Mouse (Mus musculus): ENCODE results near the gene Rpl21. TPM values are rescaled to one million over a fixed set of nuclear protein-coding genes. Genes with fewer than 3 reads are reported as not detected.

Rpl21 gene
- polyA plus RNA-seq, 1 experiment from 2014 or later = 401 TPM

- H3K4me2 ChIP-seq (replicated peaks) = no peak overlapping the region
- H3K27ac ChIP-seq (replicated peaks) = no peak overlapping the region
- no peaks in the 10 kb centered on the region for H3K36me3 ChIP-seq
- WGBS = 76% methylated on average over 8 of the region's 8 CpGs
- no peaks in the 10 kb centered on the region for H3K9me3 ChIP-seq
- 0 out of 2 replicates have a peak, but pooled peaks cover 3% of the 10 kb centered on the region for H3K4me1 ChIP-seq
- no peak overlapping the region for H3K9ac ChIP-seq (replicated peaks)
- no peak for ATAC-seq (ENCODE audit: low FRiP score, low read depth)
- no peak overlapping the region for H3K4me3 ChIP-seq
- no peaks in the 10 kb centered on the region for H3K27me3 ChIP-seq
These were observed 24.9 kb downstream of the Rpl21 start for GRCm38 (mm10) chr5:146857620-146858019.

GRCm38 (mm10) chr5:146858772-146859171, 26.1 kb downstream of the Rpl21 start:
- Histone ChIP-seq H3K9me3 (no peaks in the 10 kb centered on the region), H3K4me2 (replicated peaks) (no peak overlapping the region), H3K4me1 (0 out of 2 replicates have a peak, but pooled peaks cover 3% of the 10 kb centered on the region), H3K4me3 (no peak overlapping the region), H3K36me3 (no peaks in the 10 kb centered on the region), H3K9ac (replicated peaks) (no peak overlapping the region), H3K27me3 (no peaks in the 10 kb centered on the region), H3K27ac (replicated peaks) (no peak overlapping the region)
- WGBS = 92% methylated on average over 9 of the region's 9 CpGs
- no peak for ATAC-seq (ENCODE audit: low FRiP score, low read depth)

- H3K27ac ChIP-seq (replicated peaks) = no peak overlapping the region
- 79% methylated on average over 8 of the region's 8 CpGs for WGBS
- 0 out of 2 replicates have a peak, but pooled peaks cover 3% of the 10 kb centered on the region for H3K4me1 ChIP-seq
- H3K27me3 ChIP-seq = no peaks in the 10 kb centered on the region
- no peaks in the 10 kb centered on the region for H3K36me3 ChIP-seq
- H3K9ac ChIP-seq (replicated peaks) = no peak overlapping the region
- no peaks in the 10 kb centered on the region for H3K9me3 ChIP-seq
- H3K4me3 ChIP-seq = no peak overlapping the region
- H3K4me2 ChIP-seq (replicated peaks) = no peak overlapping the region
- ATAC-seq (ENCODE audit: low FRiP score, low read depth) = no peak
These were observed 26.6 kb downstream of the Rpl21 start for GRCm38 (mm10) chr5:146859246-146859645.

GRCm38 (mm10) chr5:146860222-146860998, 27.7 kb downstream of the Rpl21 start:
- 85% methylated on average over 18 of the region's 18 CpGs for WGBS
- Histone ChIP-seq H3K27me3 (no peaks in the 10 kb centered on the region), H3K27ac (replicated peaks) (no peak overlapping the region), H3K4me1 (0 out of 2 replicates have a peak, but pooled peaks cover 3% of the 10 kb centered on the region), H3K9ac (replicated peaks) (no peak overlapping the region), H3K4me3 (no peak overlapping the region), H3K4me2 (replicated peaks) (no peak overlapping the region), H3K36me3 (no peaks in the 10 kb centered on the region), H3K9me3 (no peaks in the 10 kb centered on the region)
- no peak for ATAC-seq (ENCODE audit: low FRiP score, low read depth)

GRCm38 (mm10) chr5:146861588-146861987, 28.9 kb downstream of the Rpl21 start:
- ATAC-seq (ENCODE audit: low FRiP score, low read depth) = no peak
- no peak overlapping the region for H3K4me3 ChIP-seq
- no peaks in the 10 kb centered on the region for H3K27me3 ChIP-seq
- H3K36me3 ChIP-seq = no peaks in the 10 kb centered on the region
- H3K4me1 ChIP-seq = 0 out of 2 replicates have a peak, but pooled peaks cover 3% of the 10 kb centered on the region
- WGBS = 47% methylated on average over 7 of the region's 7 CpGs
- H3K4me2 ChIP-seq (replicated peaks) = no peak overlapping the region
- no peak overlapping the region for H3K27ac ChIP-seq (replicated peaks)
- no peak overlapping the region for H3K9ac ChIP-seq (replicated peaks)
- H3K9me3 ChIP-seq = no peaks in the 10 kb centered on the region

- 84% methylated on average over 4 of the region's 4 CpGs for WGBS
- Histone ChIP-seq H3K27me3 (no peaks in the 10 kb centered on the region; the same call in 1 of the 2 replicates), H3K27ac (replicated peaks) (no peak overlapping the region), H3K4me2 (replicated peaks) (no peak overlapping the region), H3K36me3 (no peaks in the 10 kb centered on the region), H3K9ac (replicated peaks) (no peak overlapping the region), H3K4me3 (no peak overlapping the region), H3K4me1 (0 out of 2 replicates have a peak, but pooled peaks cover 9% of the 10 kb centered on the region), H3K9me3 (no peaks in the 10 kb centered on the region)
- no peak for ATAC-seq (ENCODE audit: low FRiP score, low read depth)
These were observed 32.8 kb downstream of the Rpl21 start for GRCm38 (mm10) chr5:146865511-146865910.

- H3K9ac ChIP-seq (replicated peaks) = no peak overlapping the region
- H3K27me3 ChIP-seq = no peaks in the 10 kb centered on the region; the same call in 1 of the 2 replicates
- no peak overlapping the region for H3K4me2 ChIP-seq (replicated peaks)
- H3K4me1 ChIP-seq = 0 out of 2 replicates have a peak, but pooled peaks cover 9% of the 10 kb centered on the region
- no peaks in the 10 kb centered on the region for H3K36me3 ChIP-seq
- 91% methylated on average over 2 of the region's 2 CpGs for WGBS
- ATAC-seq (ENCODE audit: low FRiP score, low read depth) = no peak
- no peak overlapping the region for H3K4me3 ChIP-seq
- no peak overlapping the region for H3K27ac ChIP-seq (replicated peaks)
- H3K9me3 ChIP-seq = no peaks in the 10 kb centered on the region
These were observed 33.6 kb downstream of the Rpl21 start for GRCm38 (mm10) chr5:146866277-146866676.

- H3K4me2 ChIP-seq (replicated peaks) = peak overlapping the region; percentile 47
- no peaks in the 10 kb centered on the region; the same call in 1 of the 2 replicates for H3K27me3 ChIP-seq
- H3K9me3 ChIP-seq = no peaks in the 10 kb centered on the region
- peak overlapping the region; percentile 30 for H3K4me3 ChIP-seq
- H3K27ac ChIP-seq (replicated peaks) = peak overlapping the region; percentile 25; the same call in 1 of the 2 replicates
- 7% methylated on average over 19 of the region's 19 CpGs for WGBS
- no peak for ATAC-seq (ENCODE audit: low FRiP score, low read depth)
- H3K36me3 ChIP-seq = no peaks in the 10 kb centered on the region
- H3K9ac ChIP-seq (replicated peaks) = 0 out of 2 replicates have a peak overlapping the region, but pooled peaks have one; percentile 12
- H3K4me1 ChIP-seq = 0 out of 2 replicates have a peak, but pooled peaks cover 6% of the 10 kb centered on the region
These were observed 34.7 kb downstream of the Rpl21 start for GRCm38 (mm10) chr5:146867246-146867945.

GRCm38 (mm10) chr5:146867946-146868314, 35.2 kb downstream of the Rpl21 start:
- H3K27ac ChIP-seq (replicated peaks) = no peak overlapping the region
- H3K4me3 ChIP-seq = no peak overlapping the region
- WGBS = 8% methylated on average over 4 of the region's 4 CpGs
- ATAC-seq (ENCODE audit: low FRiP score, low read depth) = no peak
- 0 out of 2 replicates have a peak overlapping the region, but pooled peaks have one; percentile 12 for H3K9ac ChIP-seq (replicated peaks)
- H3K9me3 ChIP-seq = no peaks in the 10 kb centered on the region
- H3K4me1 ChIP-seq = 0 out of 2 replicates have a peak, but pooled peaks cover 6% of the 10 kb centered on the region
- H3K4me2 ChIP-seq (replicated peaks) = peak overlapping the region; percentile 47
- H3K27me3 ChIP-seq = no peaks in the 10 kb centered on the region; the same call in 1 of the 2 replicates
- H3K36me3 ChIP-seq = no peaks in the 10 kb centered on the region

- Histone ChIP-seq H3K9ac (replicated peaks) (no peak overlapping the region), H3K27me3 (no peaks in the 10 kb centered on the region; the same call in 1 of the 2 replicates), H3K9me3 (no peaks in the 10 kb centered on the region), H3K4me1 (no peaks in the 10 kb centered on the region), H3K36me3 (no peaks in the 10 kb centered on the region), H3K4me2 (replicated peaks) (no peak overlapping the region), H3K27ac (replicated peaks) (no peak overlapping the region), H3K4me3 (no peak overlapping the region)
- WGBS = 92% methylated on average over 5 of the region's 5 CpGs
- no peak for ATAC-seq (ENCODE audit: low FRiP score, low read depth)
These were observed 40.4 kb downstream of the Rpl21 start for GRCm38 (mm10) chr5:146872981-146873631.

GRCm38 (mm10) chr5:146876024-146876423, 43.3 kb downstream of the Rpl21 start:
- Histone ChIP-seq H3K4me2 (replicated peaks) (no peak overlapping the region), H3K9me3 (no peaks in the 10 kb centered on the region), H3K36me3 (no peaks in the 10 kb centered on the region), H3K27ac (replicated peaks) (no peak overlapping the region), H3K4me3 (no peak overlapping the region), H3K4me1 (no peaks in the 10 kb centered on the region), H3K9ac (replicated peaks) (no peak overlapping the region), H3K27me3 (no peaks in the 10 kb centered on the region)
- WGBS = 75% methylated on average over 2 of the region's 2 CpGs
- ATAC-seq (ENCODE audit: low FRiP score, low read depth) = no peak

Measured in midbrain, embryonic 12.5 days (tissue).